Mouse (Mus musculus) hindbrain, embryonic 10.5 days (tissue): ENCODE measurements at regions not wholly inside any gene's neighbourhood (a gene's known extent, or its start where the extent isn't known, plus 50 kb on each side); places are given as distances from the start of the nearest gene placed in this dataset.

Experiments
- DNase-seq: peaks from one replicate; pipeline ENCODE4 v3.0.0-alpha.2; 2017; ENCODE audit warnings: low spot score
- H3K27ac ChIP-seq: fragments of 300-500 bp; sonication (generic); 2 replicates; pipeline ENCODE4 v1.5.1; 2016; ENCODE audit warnings: mild to moderate bottlenecking, moderate library complexity
- H3K27me3 ChIP-seq: fragments of 300-500 bp; sonication (generic); 2 replicates; pipeline ENCODE4 v1.6.1; 2016; ENCODE audit warnings: mild to moderate bottlenecking; ENCODE audit not compliant: poor library complexity, insufficient read depth, severe bottlenecking
- H3K36me3 ChIP-seq: fragments of 300-500 bp; sonication (generic); 2 replicates; pipeline ENCODE4 v1.6.1; 2016; ENCODE audit warnings: mild to moderate bottlenecking, moderate library complexity
- H3K4me1 ChIP-seq: fragments of 300-500 bp; sonication (generic); replicated peaks from 2 replicates; pipeline ENCODE4 v1.6.1; 2016; ENCODE audit warnings: mild to moderate bottlenecking
- H3K4me3 ChIP-seq: fragments of 300-500 bp; sonication (generic); 2 replicates; pipeline ENCODE4 v1.5.1; 2016; ENCODE audit warnings: mild to moderate bottlenecking, moderate library complexity
- H3K9me3 ChIP-seq: fragments of 300-500 bp; sonication (generic); 2 replicates; pipeline ENCODE4 v1.6.1; 2016; ENCODE audit warnings: mild to moderate bottlenecking, moderate library complexity
- WGBS: fragments of 180-500 bp; shearing (Covaris S2); methylation state at CpG from one replicate; pipeline ENCODE4 v1.1.7; 2016; 5-methylcytosine and 5-hydroxymethylcytosine counted together

DNA sequence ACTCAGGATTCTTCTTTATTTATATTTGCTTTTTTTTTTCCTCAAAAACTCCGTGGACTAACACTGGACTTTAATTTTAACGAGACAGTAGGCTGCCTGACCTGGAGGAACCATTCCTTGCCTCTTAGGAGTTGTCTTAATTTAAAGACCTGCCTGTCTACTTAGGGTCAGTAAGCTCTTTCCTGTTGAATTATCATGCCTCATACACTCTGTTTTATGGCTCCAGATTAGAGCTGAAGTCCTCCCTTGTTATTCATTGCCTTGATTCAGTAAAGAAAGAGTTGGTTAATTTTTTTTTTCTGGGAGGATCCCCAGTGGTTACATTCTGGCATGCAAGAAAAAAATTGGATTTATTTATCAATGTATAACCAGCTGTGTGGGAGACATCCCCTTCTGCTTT is 187.3 kb upstream of the Cdh6 start:
- Histone ChIP-seq H3K4me1 (no peaks in the 10 kb centered on the region), H3K27me3 (no peaks in the 10 kb centered on the region), H3K4me3 (no peak overlapping the region), H3K27ac (no peak overlapping the region), H3K36me3 (no peaks in the 10 kb centered on the region), H3K9me3 (no peaks in the 10 kb centered on the region)
- WGBS, result 77% methylated on average over 2 of the region's 2 CpGs
- DNase-seq, result no peak

DNA sequence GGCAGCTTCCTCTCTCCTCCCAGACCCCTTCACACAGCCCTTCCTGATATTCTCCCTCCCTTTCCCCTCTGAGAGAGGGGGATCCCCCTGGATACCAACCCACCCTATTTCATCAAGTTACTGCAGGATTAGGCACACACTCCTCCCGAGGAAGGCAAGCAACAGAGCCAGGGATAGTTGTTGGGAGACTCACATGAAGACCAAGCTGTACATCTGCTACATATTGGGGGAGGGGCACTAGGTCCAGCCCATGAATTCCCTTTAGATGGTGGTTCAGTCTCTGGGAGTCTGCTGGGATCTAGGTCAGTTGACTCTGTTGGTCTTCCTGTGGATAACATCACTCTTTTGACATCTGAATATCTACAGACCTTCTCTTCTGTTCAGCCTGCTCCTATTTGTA is 185.6 kb upstream of the Cdh6 start:
- H3K9me3 ChIP-seq, result no peaks in the 10 kb centered on the region
- DNase-seq, result no peak
- H3K4me3 ChIP-seq, result no peak overlapping the region
- 63% methylated on average over 1 of the region's 1 CpGs for WGBS
- no peaks in the 10 kb centered on the region for H3K36me3 ChIP-seq
- no peak overlapping the region for H3K27ac ChIP-seq
- H3K4me1 ChIP-seq, result no peaks in the 10 kb centered on the region
- no peaks in the 10 kb centered on the region for H3K27me3 ChIP-seq

DNA sequence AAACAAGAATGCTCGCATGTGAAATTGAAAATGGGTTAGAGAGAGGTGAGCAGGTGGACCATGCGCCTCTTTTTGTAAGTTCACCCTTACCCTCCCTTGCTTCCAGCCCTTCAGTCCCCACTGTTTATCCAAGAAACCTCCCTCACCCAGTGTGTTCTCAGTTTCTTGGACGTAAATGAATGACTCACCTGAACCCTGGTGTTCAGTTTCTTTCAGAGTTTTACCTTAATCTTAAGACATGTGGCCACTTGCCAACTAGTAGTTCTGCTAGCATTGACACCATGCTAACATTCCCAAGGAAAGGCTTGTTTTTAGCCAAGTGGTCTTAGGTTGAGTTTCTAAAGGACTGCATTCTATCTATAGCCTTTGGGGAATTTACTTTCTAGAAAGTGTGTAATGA is 176.8 kb upstream of the Cdh6 start:
- 82% methylated on average over 3 of the region's 3 CpGs for WGBS
- H3K27me3 ChIP-seq, result no peaks in the 10 kb centered on the region
- H3K36me3 ChIP-seq, result no peaks in the 10 kb centered on the region
- DNase-seq, result no peak
- no peaks in the 10 kb centered on the region for H3K4me1 ChIP-seq
- no peak overlapping the region for H3K4me3 ChIP-seq
- H3K9me3 ChIP-seq, result no peaks in the 10 kb centered on the region
- H3K27ac ChIP-seq, result no peak overlapping the region

DNA sequence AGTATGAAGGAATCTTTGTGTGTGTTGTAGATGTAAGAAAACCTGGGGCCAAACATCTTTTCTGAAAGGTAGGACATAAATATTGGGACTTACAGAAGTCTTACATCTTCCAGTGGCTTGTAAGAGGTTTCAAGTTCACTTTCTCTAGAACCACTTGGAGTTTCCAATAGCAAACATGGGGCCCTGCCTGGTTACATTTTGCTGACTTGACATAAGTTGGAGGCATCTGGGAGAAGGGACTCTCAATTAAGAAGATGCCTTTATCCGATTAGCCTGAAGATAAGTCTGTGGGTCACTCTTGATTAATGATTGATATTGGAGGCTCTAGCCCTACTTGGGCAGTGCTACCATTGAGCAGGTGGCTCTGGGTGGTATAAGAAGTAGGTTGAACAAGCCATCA is 162.9 kb upstream of the Cdh6 start:
- DNase-seq, result no peak
- Histone ChIP-seq H3K4me3 (no peak overlapping the region), H3K36me3 (no peaks in the 10 kb centered on the region), H3K27me3 (no peaks in the 10 kb centered on the region), H3K4me1 (no peaks in the 10 kb centered on the region), H3K27ac (no peak overlapping the region), H3K9me3 (no peaks in the 10 kb centered on the region)
- WGBS, result 96% methylated on average over 1 of the region's 1 CpGs

DNA sequence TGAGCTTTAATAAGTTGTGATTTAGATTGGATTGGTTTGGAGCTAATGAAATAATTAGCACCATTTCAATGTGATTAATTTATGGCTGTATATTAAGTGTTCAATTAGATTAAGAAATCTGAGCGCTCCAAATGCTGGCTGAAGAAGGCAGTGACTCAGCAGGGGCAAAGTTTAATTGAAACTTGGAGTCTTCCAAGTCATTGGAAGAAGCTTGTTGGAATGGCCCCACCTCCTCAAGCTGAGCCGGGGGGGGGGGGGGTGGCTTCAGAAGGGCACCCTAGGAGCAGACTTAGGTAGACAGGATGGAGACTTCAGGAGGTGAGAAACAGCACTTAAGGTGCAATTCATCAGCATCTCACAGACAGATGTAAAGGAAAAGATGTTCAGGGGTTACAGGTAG is 151.0 kb upstream of the Cdh6 start:
- H3K4me1 ChIP-seq, result peaks cover 19% of the 10 kb centered on the region
- no peaks in the 10 kb centered on the region for H3K27me3 ChIP-seq
- 76% methylated on average over 2 of the region's 2 CpGs for WGBS
- H3K27ac ChIP-seq, result no peak overlapping the region
- H3K36me3 ChIP-seq, result no peaks in the 10 kb centered on the region
- no peak for DNase-seq
- no peaks in the 10 kb centered on the region for H3K9me3 ChIP-seq
- no peak overlapping the region for H3K4me3 ChIP-seq

DNA sequence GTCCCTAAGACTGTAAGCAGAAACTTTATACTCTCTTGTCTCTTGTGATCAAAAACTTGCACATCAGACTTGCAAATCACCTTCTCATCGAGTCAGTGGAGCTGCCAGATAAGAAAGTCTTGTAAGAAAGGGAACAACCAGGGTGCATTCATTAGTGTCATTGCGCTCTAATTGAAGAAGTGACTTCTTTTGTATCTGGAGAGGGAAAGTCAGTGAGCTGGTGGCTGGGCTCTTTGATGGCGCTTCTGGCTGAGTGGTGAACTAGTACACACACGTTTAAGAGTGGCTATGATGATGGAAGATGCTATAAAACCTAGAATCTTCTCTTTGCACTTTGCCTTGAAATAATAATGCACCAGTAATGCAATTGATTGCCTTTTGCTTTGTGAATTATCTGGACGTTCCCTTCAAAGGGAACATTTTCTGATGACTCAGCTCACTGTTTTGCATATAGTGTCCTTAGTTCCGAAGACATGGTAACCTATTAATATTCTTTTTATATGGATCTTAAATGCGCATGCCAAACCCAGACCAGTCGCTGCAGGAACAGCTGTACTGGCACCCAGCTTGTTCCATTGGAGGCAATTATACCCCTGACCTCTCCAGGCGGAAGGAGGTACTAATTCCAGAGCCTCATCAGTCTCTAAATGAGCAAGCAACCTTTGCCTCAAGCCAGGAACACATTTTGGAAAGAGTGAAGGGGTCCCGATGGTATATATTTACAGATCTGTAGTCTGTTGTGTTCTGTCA is 147.3 kb upstream of the Cdh6 start:
- no peak for DNase-seq

DNA sequence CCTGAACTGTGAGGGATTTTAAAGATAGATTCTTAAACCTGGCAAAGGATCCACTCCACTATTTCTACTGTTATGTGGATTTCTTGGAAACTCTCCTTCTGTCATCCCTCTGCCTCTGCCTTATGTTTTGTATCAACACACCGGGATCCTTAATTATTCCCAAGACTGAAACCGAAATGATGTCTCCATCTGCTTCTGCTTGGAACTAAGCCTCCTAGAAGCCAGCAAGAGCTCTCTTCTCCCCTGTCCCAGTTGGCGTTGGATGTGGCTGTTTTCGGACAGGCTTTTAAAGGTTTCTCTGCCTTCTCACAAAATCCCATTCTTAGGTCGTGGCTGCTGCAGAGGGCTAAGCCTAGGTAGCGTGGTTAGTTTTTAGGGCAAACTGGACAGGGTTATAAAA is 131.1 kb upstream of the Cdh6 start:
- Histone ChIP-seq H3K4me1 (no peaks in the 10 kb centered on the region), H3K9me3 (no peaks in the 10 kb centered on the region), H3K27ac (no peak overlapping the region), H3K36me3 (no peaks in the 10 kb centered on the region), H3K27me3 (no peaks in the 10 kb centered on the region), H3K4me3 (no peak overlapping the region)
- DNase-seq, result no peak
- WGBS, result 89% methylated on average over 6 of the region's 6 CpGs

More for the DNA sequence above, 147.3 kb upstream of the Cdh6 start:
- Histone ChIP-seq H3K27me3 (no peaks in the 10 kb centered on the region), H3K36me3 (no peaks in the 10 kb centered on the region), H3K9me3 (no peaks in the 10 kb centered on the region), H3K27ac (peak overlapping the region; percentile 54; the same call in 1 of the 2 replicates), H3K4me1 (peaks cover 21% of the 10 kb centered on the region), H3K4me3 (no peak overlapping the region)
- WGBS, result 40% methylated on average over 10 of the region's 10 CpGs

DNA sequence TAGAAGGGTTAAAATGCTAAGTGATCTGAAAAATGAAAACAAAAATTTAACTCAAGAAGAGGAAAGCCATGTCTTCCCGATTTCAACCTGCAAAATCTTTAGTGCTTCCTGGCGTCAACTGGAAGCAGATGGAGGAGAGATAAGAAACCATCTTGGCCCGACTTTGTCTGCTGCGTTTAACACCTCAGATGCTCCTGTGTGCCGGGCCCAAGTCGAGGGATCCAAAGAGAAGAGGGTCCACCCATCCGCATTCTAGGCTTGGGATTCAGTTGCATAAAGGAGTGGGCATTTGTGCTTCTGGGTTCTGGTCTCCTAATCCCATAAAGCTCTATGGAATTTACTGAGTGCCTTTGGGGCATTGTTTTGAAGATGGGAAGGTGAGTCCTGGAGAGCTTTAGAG is 130.0 kb upstream of the Cdh6 start:
- no peak for DNase-seq
- 91% methylated on average over 7 of the region's 7 CpGs for WGBS

DNA sequence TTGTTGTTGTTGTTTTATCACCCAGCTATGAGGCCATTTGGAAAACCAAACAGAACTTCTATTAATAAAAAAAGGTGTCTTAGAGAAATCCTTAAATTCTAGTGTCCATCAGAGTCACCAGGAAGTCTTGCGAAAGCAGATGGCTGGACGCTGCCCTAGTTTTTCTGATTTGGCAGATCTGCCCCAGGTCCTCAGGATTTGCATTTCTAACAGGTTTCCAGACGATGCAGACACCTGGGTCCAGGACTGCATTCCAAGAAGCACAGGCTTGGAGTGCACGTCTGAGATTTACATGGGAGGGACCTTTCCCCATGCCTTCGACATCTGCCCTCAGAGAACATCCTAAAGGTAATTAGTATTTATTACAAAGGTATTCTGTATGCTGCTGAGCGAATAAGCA is 129.2 kb upstream of the Cdh6 start:
- Histone ChIP-seq H3K27me3 (no peaks in the 10 kb centered on the region), H3K4me3 (no peak overlapping the region), H3K4me1 (no peaks in the 10 kb centered on the region), H3K36me3 (no peaks in the 10 kb centered on the region), H3K27ac (no peak overlapping the region), H3K9me3 (no peaks in the 10 kb centered on the region)
- WGBS, result 85% methylated on average over 6 of the region's 6 CpGs
- no peak for DNase-seq

More for the DNA sequence above, 130.0 kb upstream of the Cdh6 start:
- H3K4me3 ChIP-seq, result no peak overlapping the region
- no peaks in the 10 kb centered on the region for H3K4me1 ChIP-seq
- no peak overlapping the region for H3K27ac ChIP-seq
- no peaks in the 10 kb centered on the region for H3K9me3 ChIP-seq
- H3K36me3 ChIP-seq, result no peaks in the 10 kb centered on the region
- no peaks in the 10 kb centered on the region for H3K27me3 ChIP-seq

DNA sequence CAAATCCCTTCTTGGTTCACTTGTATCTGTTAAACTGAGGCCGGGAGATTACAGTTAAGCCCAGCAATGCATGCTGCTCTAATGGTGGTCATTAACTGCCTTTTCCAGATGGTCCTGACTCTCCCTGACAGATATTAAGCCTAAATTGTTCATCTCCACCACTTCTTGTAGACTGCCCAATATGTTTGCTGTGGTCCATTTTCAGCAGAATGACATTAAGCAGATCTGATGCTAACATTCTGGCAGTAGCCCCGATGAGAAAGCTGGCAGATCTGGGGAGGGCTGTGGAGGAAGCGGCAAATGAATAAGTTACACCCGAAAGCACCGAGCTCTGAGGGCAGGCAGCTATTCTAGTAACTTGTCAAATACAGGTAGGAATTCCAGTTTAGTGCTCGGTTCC is 123.5 kb upstream of the Cdh6 start:
- no peaks in the 10 kb centered on the region for H3K9me3 ChIP-seq
- H3K27ac ChIP-seq, result no peak overlapping the region
- H3K4me3 ChIP-seq, result no peak overlapping the region
- no peaks in the 10 kb centered on the region for H3K4me1 ChIP-seq
- 78% methylated on average over 6 of the region's 6 CpGs for WGBS
- no peaks in the 10 kb centered on the region for H3K27me3 ChIP-seq
- no peak for DNase-seq
- no peaks in the 10 kb centered on the region for H3K36me3 ChIP-seq

DNA sequence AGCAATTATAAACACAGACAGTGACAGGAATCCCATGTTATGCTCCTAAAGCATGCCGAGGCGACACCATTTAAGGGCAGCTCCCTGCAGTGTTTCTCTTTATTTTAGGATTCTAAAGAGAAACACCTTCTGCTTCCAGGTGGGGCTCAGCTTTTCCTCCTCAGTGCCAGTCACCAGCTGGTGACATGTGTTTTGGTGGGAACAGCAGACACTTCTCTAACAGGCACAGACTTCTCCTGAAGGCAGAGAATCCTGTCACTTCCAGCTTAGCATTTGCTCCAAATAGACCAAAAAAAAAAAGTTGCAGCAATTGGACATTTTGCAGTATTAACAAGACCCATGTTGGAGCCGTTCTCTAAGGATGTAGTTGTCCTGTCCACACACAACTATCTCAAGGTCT is 115.6 kb upstream of the Cdh6 start:
- Histone ChIP-seq H3K9me3 (no peaks in the 10 kb centered on the region), H3K4me1 (no peaks in the 10 kb centered on the region), H3K27ac (no peak overlapping the region), H3K36me3 (no peaks in the 10 kb centered on the region), H3K4me3 (no peak overlapping the region), H3K27me3 (no peaks in the 10 kb centered on the region)
- no peak for DNase-seq
- WGBS, result 84% methylated on average over 3 of the region's 3 CpGs

DNA sequence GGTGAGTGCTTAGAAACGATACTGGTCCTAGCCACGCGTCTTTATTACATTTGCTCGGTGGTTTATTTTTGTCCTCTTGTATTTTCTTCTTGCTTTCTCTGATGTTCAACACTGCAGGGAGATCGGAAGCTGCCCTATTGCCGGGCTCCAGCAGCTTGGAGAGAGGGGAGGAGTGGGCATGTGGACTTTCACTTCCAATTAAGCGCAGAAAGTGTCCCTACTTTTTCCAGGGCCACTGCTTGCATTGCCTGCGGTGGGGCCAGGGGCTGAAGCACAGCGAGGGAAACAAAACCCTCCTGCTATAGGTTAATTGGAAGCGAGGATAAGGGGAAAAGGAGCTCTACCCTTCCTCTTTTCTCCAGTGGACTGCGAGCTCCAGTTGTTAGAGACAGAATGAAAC is 114.4 kb upstream of the Cdh6 start:
- H3K27ac ChIP-seq, result no peak overlapping the region
- no peaks in the 10 kb centered on the region for H3K27me3 ChIP-seq
- no peaks in the 10 kb centered on the region for H3K4me1 ChIP-seq
- H3K9me3 ChIP-seq, result no peaks in the 10 kb centered on the region
- 64% methylated on average over 11 of the region's 11 CpGs for WGBS
- no peak for DNase-seq
- H3K4me3 ChIP-seq, result no peak overlapping the region
- H3K36me3 ChIP-seq, result no peaks in the 10 kb centered on the region

DNA sequence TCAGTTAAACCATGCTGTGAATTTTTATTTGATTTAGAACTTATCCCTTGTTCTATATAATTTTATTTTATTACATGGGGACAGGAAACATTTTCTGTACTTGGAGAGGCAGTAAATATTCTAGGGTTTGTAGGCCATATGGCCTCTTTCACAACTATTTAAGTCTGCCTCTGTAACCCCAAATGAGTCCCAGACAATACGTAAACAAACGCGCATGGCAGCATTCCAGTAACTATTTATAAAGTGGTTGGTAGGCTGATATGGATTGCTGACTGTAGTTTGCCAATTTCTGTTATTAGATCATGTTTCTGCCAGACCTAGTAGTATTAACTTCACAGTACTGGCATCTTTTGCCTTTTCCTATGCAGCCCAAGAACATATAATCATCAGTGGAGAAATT is 111.9 kb upstream of the Cdh6 start:
- no peak for DNase-seq
- no peaks in the 10 kb centered on the region for H3K27me3 ChIP-seq
- H3K4me3 ChIP-seq, result no peak overlapping the region
- H3K4me1 ChIP-seq, result no peaks in the 10 kb centered on the region
- no peak overlapping the region for H3K27ac ChIP-seq
- no peaks in the 10 kb centered on the region for H3K9me3 ChIP-seq
- WGBS, result 89% methylated on average over 3 of the region's 3 CpGs
- no peaks in the 10 kb centered on the region for H3K36me3 ChIP-seq

DNA sequence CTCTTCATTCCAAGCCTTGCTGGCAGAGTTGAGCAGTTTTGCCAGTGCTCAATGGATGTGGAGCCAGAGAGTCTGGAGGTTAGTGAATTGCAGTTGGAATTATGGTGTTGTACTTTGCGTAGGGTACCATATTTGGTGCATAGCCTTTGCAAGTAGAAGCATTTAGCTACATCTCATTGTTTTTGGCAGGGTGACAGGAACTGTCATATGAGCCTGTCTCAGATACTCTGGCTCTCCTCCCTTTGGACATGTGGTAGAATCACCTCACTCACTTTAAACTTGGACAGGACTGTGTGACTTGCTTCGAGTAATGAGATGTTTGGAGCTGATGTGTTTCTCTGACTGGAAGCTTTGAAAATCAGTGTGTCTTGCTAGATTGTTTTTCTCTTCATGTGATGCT is 110.7 kb upstream of the Cdh6 start:
- no peak overlapping the region for H3K27ac ChIP-seq
- no peaks in the 10 kb centered on the region for H3K27me3 ChIP-seq
- DNase-seq, result no peak
- WGBS, result 92% methylated on average over 2 of the region's 2 CpGs
- no peak overlapping the region for H3K4me3 ChIP-seq
- no peaks in the 10 kb centered on the region for H3K9me3 ChIP-seq
- H3K4me1 ChIP-seq, result no peaks in the 10 kb centered on the region
- H3K36me3 ChIP-seq, result no peaks in the 10 kb centered on the region
